Comparison of ENCODE assay signal across 15 mouse cellular contexts in the genomic region with DNA sequence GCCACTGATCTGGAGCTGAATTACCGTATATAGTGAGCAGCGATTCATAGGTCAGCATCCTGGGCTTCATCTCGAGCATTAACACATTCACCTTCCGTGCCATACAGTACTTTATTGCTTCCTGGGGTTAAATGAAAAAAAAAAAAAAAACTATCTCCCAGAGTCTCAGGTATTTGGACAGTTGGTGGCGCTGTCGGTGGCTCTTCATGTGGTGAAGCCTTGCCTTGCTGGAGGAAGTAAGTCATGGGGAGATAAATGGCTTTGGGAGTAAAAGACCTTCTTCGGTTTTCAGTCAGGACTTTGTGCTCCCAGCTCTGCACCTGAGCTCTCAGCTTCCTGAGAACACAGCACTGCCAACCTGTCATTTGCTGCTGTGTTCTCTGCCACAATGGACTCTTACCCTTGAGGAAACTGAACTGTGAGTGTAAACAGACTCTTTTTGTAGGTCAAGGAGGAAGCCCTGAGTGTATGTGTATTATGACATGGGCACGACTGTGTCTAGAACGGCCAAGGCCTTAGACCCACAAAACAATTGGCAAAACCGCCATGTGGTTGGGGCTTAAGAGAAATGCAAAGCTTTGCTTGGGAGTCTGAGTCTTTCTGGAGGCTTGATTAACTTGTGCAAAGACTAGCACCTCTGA. TPM values are rescaled to one million over a fixed set of nuclear protein-coding genes. Genes with fewer than 3 reads are reported as not detected.
A peak's percentile ranks its signal among the peaks of the same experiment; 100 is the strongest.
DNase-seq lines count a peak whose midpoint lies in the region; ATAC-seq and TF ChIP-seq lines count a peak whose summit lies in the region.
"Had no signal": no experiment of that assay in that cellular context is flagged by ENCODE, and none has a peak within 500 bp of the region (broad histone marks: within the 10 kb centered on the region; RNA-seq: fewer than 3 reads in every experiment).

Gene 9330182O14Rik, plus strand, starts transcription at position 214 of the 641 bp plus-strand sequence.

- no peak for TF ChIP-seq POLR2A in bone marrow macrophage, adult 2 months (IDR thresholded peaks at IDR 0.05; ENCODE audit: borderline replicate concordance, low read depth, low read length)
- no peak for TF ChIP-seq POLR2A in kidney, adult 2 months (IDR thresholded peaks at IDR 0.05; ENCODE audit: low read depth, low read length)

- no peak within 1 kb of the TSS for H3K27ac ChIP-seq in hindbrain, embryonic 11.5 days (ENCODE audit: low read depth, low read length)
- no peak within 1 kb of the TSS for H3K27ac ChIP-seq in hindbrain, embryonic 14.5 days
- H3K27ac ChIP-seq in bone marrow macrophage, adult 2 months (ENCODE audit: insufficient read depth, low read depth, low read length) = no peak within 1 kb of the TSS
- no peak within 1 kb of the TSS for H3K27ac ChIP-seq in forebrain, embryonic 10.5 days
- no peak within 1 kb of the TSS for H3K27ac ChIP-seq in kidney, adult 2 months (ENCODE audit: insufficient read depth, low read depth, low read length)
- H3K27ac ChIP-seq: liver, embryonic 13.5 days; midbrain, embryonic 12.5 days; neural tube, embryonic 13.5 days had no signal

- peak; percentile 46; the same call in 1 of the 2 replicates for TF ChIP-seq CTCF in bone marrow macrophage, adult 2 months (IDR thresholded peaks at IDR 0.05; ENCODE audit: low read depth, low read length)
- no peak for TF ChIP-seq CTCF in kidney, adult 2 months (conservative IDR thresholded peaks at IDR 0.05; ENCODE audit: insufficient read depth, insufficient read length, low read depth, low read length)

- DNase-seq in hindbrain, embryonic 11.5 days (ENCODE audit: low spot score) = peak; percentile 18
- no peak for DNase-seq in hindbrain, embryonic 14.5 days (ENCODE audit: low spot score)
- DNase-seq in thymus, postnatal 25 days = peak; percentile 25
- no peak for DNase-seq in forebrain, embryonic 10.5 days (ENCODE audit: extremely low spot score, low spot score)
- DNase-seq in kidney, adult 2 months = no peak
- DNase-seq: kidney, adult 11 months; liver, embryonic 13.5 days; right cerebral cortex, adult 18-20 months had no signal

- no peak within 1 kb of the TSS for H3K4me3 ChIP-seq in hindbrain, embryonic 11.5 days (ENCODE audit: low read depth, low read length)
- H3K4me3 ChIP-seq in hindbrain, embryonic 14.5 days (replicated peaks; ENCODE audit: low read length) = no peak within 1 kb of the TSS
- peak within 1 kb of the TSS; percentile 26 for H3K4me3 ChIP-seq in megakaryocyte, embryonic 14.5 days (replicated peaks)
- H3K4me3 ChIP-seq in bone marrow macrophage, adult 2 months (ENCODE audit: insufficient read depth, low read length) = no peak within 1 kb of the TSS
- H3K4me3 ChIP-seq in forebrain, embryonic 10.5 days = no peak within 1 kb of the TSS
- no peak within 1 kb of the TSS for H3K4me3 ChIP-seq in kidney, adult 2 months (ENCODE audit: insufficient read depth, low read depth, low read length)
- H3K4me3 ChIP-seq: liver, embryonic 13.5 days; midbrain, embryonic 12.5 days; neural tube, embryonic 13.5 days had no signal

- H3K9ac ChIP-seq in hindbrain, embryonic 11.5 days (ENCODE audit: low read depth, low read length) = no peak within 1 kb of the TSS
- H3K9ac ChIP-seq in hindbrain, embryonic 14.5 days = no peak within 1 kb of the TSS
- H3K9ac ChIP-seq: liver, embryonic 13.5 days; midbrain, embryonic 12.5 days; neural tube, embryonic 13.5 days had no signal

- no peak within 1 kb of the TSS for H3K4me2 ChIP-seq in hindbrain, embryonic 11.5 days (replicated peaks; ENCODE audit: low read depth, low read length)
- H3K4me2 ChIP-seq in hindbrain, embryonic 14.5 days (replicated peaks) = no peak within 1 kb of the TSS
- H3K4me2 ChIP-seq: liver, embryonic 13.5 days; midbrain, embryonic 12.5 days; neural tube, embryonic 13.5 days had no signal

- 68% methylated on average over 10 of the region's 10 CpGs for WGBS in hindbrain, embryonic 11.5 days
- WGBS in hindbrain, embryonic 14.5 days = 69% methylated on average over 10 of the region's 10 CpGs
- WGBS in forebrain, embryonic 10.5 days = 62% methylated on average over 10 of the region's 10 CpGs
- 50% methylated on average over 10 of the region's 10 CpGs for WGBS in kidney, adult 2 months

- no peaks in the 10 kb centered on the region for H3K36me3 ChIP-seq in hindbrain, embryonic 11.5 days (ENCODE audit: control insufficient read depth, insufficient read depth, low read length)
- H3K36me3 ChIP-seq in hindbrain, embryonic 14.5 days (replicated peaks; ENCODE audit: control insufficient read depth, insufficient read depth) = no peaks in the 10 kb centered on the region
- H3K36me3 ChIP-seq in megakaryocyte, embryonic 14.5 days (replicated peaks; ENCODE audit: low read length) = no peaks in the 10 kb centered on the region
- no peaks in the 10 kb centered on the region for H3K36me3 ChIP-seq in forebrain, embryonic 10.5 days (replicated peaks)
- no peaks in the 10 kb centered on the region for H3K36me3 ChIP-seq in kidney, adult 2 months (ENCODE audit: control insufficient read depth, insufficient read depth, low read length)
- H3K36me3 ChIP-seq: liver, embryonic 13.5 days; midbrain, embryonic 12.5 days; neural tube, embryonic 13.5 days had no signal

- ATAC-seq in hindbrain, embryonic 11.5 days (ENCODE audit: low FRiP score) = no peak
- no peak for ATAC-seq in hindbrain, embryonic 14.5 days (ENCODE audit: low FRiP score)
- ATAC-seq in megakaryocyte, adult 5-6 weeks (ENCODE audit: poor library complexity, severe bottlenecking) = no peak

- H3K27me3 ChIP-seq in hindbrain, embryonic 11.5 days (ENCODE audit: control insufficient read depth, insufficient read depth, low read length) = no peaks in the 10 kb centered on the region
- no peaks in the 10 kb centered on the region for H3K27me3 ChIP-seq in hindbrain, embryonic 14.5 days (ENCODE audit: control insufficient read depth, insufficient read depth, low read length)
- peaks cover 6% of the 10 kb centered on the region for H3K27me3 ChIP-seq in megakaryocyte, embryonic 14.5 days (replicated peaks)
- no peaks in the 10 kb centered on the region for H3K27me3 ChIP-seq in forebrain, embryonic 10.5 days (ENCODE audit: poor library complexity, severe bottlenecking)
- no peaks in the 10 kb centered on the region for H3K27me3 ChIP-seq in kidney, adult 2 months (replicated peaks; ENCODE audit: control insufficient read depth, insufficient read depth, low read length)
- H3K27me3 ChIP-seq: liver, embryonic 13.5 days; midbrain, embryonic 12.5 days; neural tube, embryonic 13.5 days had no signal

- no peaks in the 10 kb centered on the region for H3K9me3 ChIP-seq in hindbrain, embryonic 11.5 days (ENCODE audit: control insufficient read depth, low read length)
- no peaks in the 10 kb centered on the region for H3K9me3 ChIP-seq in hindbrain, embryonic 14.5 days (ENCODE audit: control insufficient read depth, low read length)
- no peaks in the 10 kb centered on the region for H3K9me3 ChIP-seq in megakaryocyte, embryonic 14.5 days
- no peaks in the 10 kb centered on the region for H3K9me3 ChIP-seq in forebrain, embryonic 10.5 days
- H3K9me3 ChIP-seq: liver, embryonic 13.5 days; midbrain, embryonic 12.5 days; neural tube, embryonic 13.5 days had no signal

- no peaks in the 10 kb centered on the region for H3K4me1 ChIP-seq in hindbrain, embryonic 11.5 days (replicated peaks; ENCODE audit: control insufficient read depth, insufficient read depth, low read length)
- no peaks in the 10 kb centered on the region for H3K4me1 ChIP-seq in hindbrain, embryonic 14.5 days (replicated peaks; ENCODE audit: control insufficient read depth, insufficient read depth, low read length)
- peaks cover 41% of the 10 kb centered on the region for H3K4me1 ChIP-seq in megakaryocyte, embryonic 14.5 days
- H3K4me1 ChIP-seq in bone marrow macrophage, adult 2 months (ENCODE audit: control insufficient read depth, insufficient read depth, low read length) = peaks cover 3% of the 10 kb centered on the region; the same call in 1 of the 2 replicates
- H3K4me1 ChIP-seq in forebrain, embryonic 10.5 days = 0 out of 2 replicates have a peak, but pooled peaks cover 3% of the 10 kb centered on the region
- no peaks in the 10 kb centered on the region for H3K4me1 ChIP-seq in kidney, adult 2 months (ENCODE audit: control insufficient read depth, insufficient read depth, low read length)
- H3K4me1 ChIP-seq: liver, embryonic 13.5 days; midbrain, embryonic 12.5 days had no signal

RNA-seq across cellular contexts. Expression of gene 9330182O14Rik, which starts in this region (rescaled TPM):
- not detected in 2 replicates for polyA plus RNA-seq in hindbrain, embryonic 11.5 days (2014; fragmentation: Nextera tagmentation; extraction: Ambion mirVana)
- not detected in 2 replicates for polyA plus RNA-seq in hindbrain, embryonic 14.5 days (2014; fragmentation: Nextera tagmentation; extraction: Ambion mirVana)
- polyA plus RNA-seq in megakaryocyte, embryonic 14.5 days (2012; ENCODE audit: insufficient read depth, low replicate concordance) = 0.06 TPM in 1 of 2 replicates, not detected in the other
- not detected in 2 replicates for total RNA-seq in megakaryocyte, adult 5-6 weeks (2015)
- not detected in 2 replicates for total RNA-seq in megakaryocyte, adult 5-6 weeks (2017)
- not detected in 2 replicates for polyA plus RNA-seq in bone marrow macrophage, adult 2 months (2012; ENCODE audit: insufficient read depth, insufficient read length, missing spikeins)
- not detected in 2 replicates for polyA plus RNA-seq in forebrain, embryonic 10.5 days (2016; fragmentation: Nextera tagmentation; extraction: Ambion mirVana)
- polyA plus RNA-seq in kidney, adult 2 months (2012; rRNA removed) = not detected in 2 replicates
- total RNA-seq: gastrocnemius, adult 8-10 months had no signal
- polyA plus RNA-seq: heart, postnatal 0 days; liver, embryonic 13.5 days; midbrain, embryonic 12.5 days; neural tube, embryonic 13.5 days had no signal

Comparison
In these comparisons a context has a peak if more than half of its experiments do, and no peak if none do; other contexts are left out.
1. Peak in DNase-seq in hindbrain, embryonic 11.5 days; RNA of the gene not detected or under 1 TPM.